Mouse (Mus musculus): ENCODE measurements around the gene Cyth4. TPM values are rescaled to one million over a fixed set of nuclear protein-coding genes. Genes with fewer than 3 reads are reported as not detected.

Gene Cyth4
- polyA plus RNA-seq, 1 experiment from 2014 or later: 7.7 TPM

GRCm38 (mm10) chr15:78564764-78565435, 31.9 kb upstream of the Cyth4 start:
- no peaks in the 10 kb centered on the region for H3K27me3 ChIP-seq
- H3K4me2 ChIP-seq: no peak overlapping the region
- ATAC-seq (ENCODE audit: low read depth): no peak
- H3K9ac ChIP-seq: no peak overlapping the region
- H3K36me3 ChIP-seq: no peaks in the 10 kb centered on the region
- no peak overlapping the region for H3K4me3 ChIP-seq
- no peaks in the 10 kb centered on the region for H3K4me1 ChIP-seq (replicated peaks)
- no peak overlapping the region for H3K27ac ChIP-seq (replicated peaks)
- no peaks in the 10 kb centered on the region for H3K9me3 ChIP-seq
- 76% methylated on average over 11 of the region's 11 CpGs for WGBS

DNA sequence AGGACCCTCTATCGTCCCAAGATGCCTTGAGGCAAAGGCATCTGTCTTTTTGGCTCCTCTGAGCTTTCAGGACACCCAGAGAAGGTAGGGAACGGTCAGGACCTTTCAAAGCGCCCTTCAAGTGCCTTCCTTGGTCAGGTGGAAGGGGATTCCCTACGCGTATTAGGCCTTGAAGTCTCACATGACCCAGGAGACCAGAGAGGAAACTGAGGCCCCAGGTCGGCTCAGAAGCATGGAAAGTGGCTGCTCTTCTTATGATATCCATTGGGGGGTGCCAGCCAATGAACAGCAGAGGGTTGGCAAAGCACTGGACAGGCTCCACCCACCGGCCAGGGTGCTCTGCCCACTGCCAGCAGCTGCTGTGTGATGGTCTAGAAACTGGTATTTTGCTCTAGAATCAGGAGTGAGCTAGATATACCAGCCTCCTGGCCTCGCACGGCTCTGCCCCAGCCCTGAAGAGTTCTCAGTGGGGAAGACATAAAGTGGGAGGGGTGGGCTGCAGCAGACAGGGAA, 29.2 kb upstream of the Cyth4 start:
- ATAC-seq (ENCODE audit: low read depth): no peak

GRCm38 (mm10) chr15:78570170-78570569, 26.7 kb upstream of the Cyth4 start:
- WGBS: 96% methylated on average over 5 of the region's 5 CpGs
- no peak overlapping the region for H3K4me2 ChIP-seq
- H3K36me3 ChIP-seq: no peaks in the 10 kb centered on the region
- H3K27ac ChIP-seq (replicated peaks): no peak overlapping the region
- H3K4me1 ChIP-seq (replicated peaks): no peaks in the 10 kb centered on the region
- no peak overlapping the region for H3K9ac ChIP-seq
- no peak for ATAC-seq (ENCODE audit: low read depth)
- H3K9me3 ChIP-seq: no peaks in the 10 kb centered on the region
- no peak overlapping the region for H3K4me3 ChIP-seq
- H3K27me3 ChIP-seq: no peaks in the 10 kb centered on the region

More for the DNA sequence above, 29.2 kb upstream of the Cyth4 start:
- H3K9ac ChIP-seq: no peak overlapping the region
- no peaks in the 10 kb centered on the region for H3K27me3 ChIP-seq
- no peak overlapping the region for H3K4me3 ChIP-seq
- WGBS: 76% methylated on average over 9 of the region's 9 CpGs
- H3K27ac ChIP-seq (replicated peaks): no peak overlapping the region
- no peaks in the 10 kb centered on the region for H3K9me3 ChIP-seq
- no peaks in the 10 kb centered on the region for H3K4me1 ChIP-seq (replicated peaks)
- H3K36me3 ChIP-seq: no peaks in the 10 kb centered on the region
- no peak overlapping the region for H3K4me2 ChIP-seq

- ATAC-seq (ENCODE audit: low read depth): no peak
- peaks cover 3% of the 10 kb centered on the region; the same call in 1 of the 2 replicates for H3K27me3 ChIP-seq
- no peak overlapping the region for H3K4me2 ChIP-seq
- H3K27ac ChIP-seq (replicated peaks): no peak overlapping the region
- no peak overlapping the region for H3K4me3 ChIP-seq
- H3K36me3 ChIP-seq: no peaks in the 10 kb centered on the region
- H3K9me3 ChIP-seq: no peaks in the 10 kb centered on the region
- no peaks in the 10 kb centered on the region for H3K4me1 ChIP-seq (replicated peaks)
- no peak overlapping the region for H3K9ac ChIP-seq
- WGBS: 70% methylated on average over 16 of the region's 16 CpGs
Measured at GRCm38 (mm10) chr15:78571554-78572269, 25.1 kb upstream of the Cyth4 start.

DNA sequence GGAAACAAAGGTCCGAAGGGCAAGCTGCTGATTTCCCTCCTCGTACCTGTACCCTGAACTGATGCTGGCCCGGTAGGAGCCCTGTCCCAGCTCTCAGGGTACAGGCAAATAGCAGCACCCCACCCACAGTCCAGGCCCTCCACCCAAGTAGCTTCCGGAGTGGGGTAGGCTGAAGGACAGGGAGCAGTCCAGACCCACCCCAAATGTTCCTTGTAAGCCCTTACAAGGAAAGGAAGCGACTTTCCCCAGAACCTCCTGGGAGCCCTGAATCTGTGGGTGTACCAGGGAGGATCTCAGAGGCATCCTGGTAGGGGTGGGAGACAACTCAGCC, 24.6 kb upstream of the Cyth4 start:
- no peak overlapping the region for H3K4me2 ChIP-seq
- H3K36me3 ChIP-seq: no peaks in the 10 kb centered on the region
- no peak overlapping the region for H3K27ac ChIP-seq (replicated peaks)
- H3K9ac ChIP-seq: no peak overlapping the region
- ATAC-seq (ENCODE audit: low read depth): no peak
- no peaks in the 10 kb centered on the region for H3K9me3 ChIP-seq
- H3K4me3 ChIP-seq: no peak overlapping the region
- no peaks in the 10 kb centered on the region for H3K4me1 ChIP-seq (replicated peaks)
- WGBS: 91% methylated on average over 5 of the region's 5 CpGs
- H3K27me3 ChIP-seq: peaks cover 3% of the 10 kb centered on the region; the same call in 1 of the 2 replicates

DNA sequence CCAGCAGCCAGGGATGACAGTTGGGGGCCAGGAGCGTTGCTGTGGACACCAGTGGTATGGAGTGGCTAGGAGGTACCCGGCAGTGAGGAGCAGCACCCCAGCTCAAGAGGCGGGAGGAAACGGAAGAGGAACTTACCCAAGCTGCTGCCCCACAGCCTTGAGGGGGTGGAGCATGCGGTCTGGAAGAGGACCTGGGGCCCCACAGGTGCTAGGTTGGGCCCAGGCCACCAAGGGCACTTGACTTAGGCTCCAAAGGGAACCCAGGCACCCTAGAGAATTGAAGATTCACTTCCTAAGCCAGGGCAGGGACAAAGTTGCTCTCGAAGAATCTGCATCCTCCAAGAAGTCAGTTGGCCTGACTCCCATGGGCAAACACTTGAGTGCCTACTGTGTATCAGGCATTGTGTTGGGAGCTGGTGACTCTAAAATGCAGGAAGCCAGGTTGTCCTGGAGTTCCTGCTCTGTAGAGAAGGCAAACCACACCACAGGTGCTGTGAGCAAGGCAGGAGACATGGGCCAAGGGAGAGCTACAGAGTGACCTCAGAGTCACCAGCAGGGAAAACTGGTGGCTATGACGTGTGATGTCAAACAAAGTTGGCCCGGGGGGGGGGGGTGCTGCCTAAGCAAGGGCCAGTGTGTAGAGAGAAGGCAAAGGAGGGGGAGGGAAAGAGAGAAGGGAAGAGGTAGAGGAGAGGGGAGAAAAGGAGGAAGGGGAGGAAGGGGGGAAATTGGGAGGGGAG, 24.0 kb upstream of the Cyth4 start, which contains the start of gene Rac2:
TSS of gene Rac2 (minus strand) at position 126 of the 740 bp plus-strand sequence.
- no peak for ATAC-seq (ENCODE audit: low read depth)
- no peaks in the 10 kb centered on the region for H3K9me3 ChIP-seq
- 88% methylated on average over 8 of the region's 8 CpGs for WGBS
- no peak within 1 kb of the TSS for H3K27ac ChIP-seq (replicated peaks)
- no peaks in the 10 kb centered on the region for H3K4me1 ChIP-seq (replicated peaks)
- H3K27me3 ChIP-seq: peaks cover 3% of the 10 kb centered on the region; the same call in 1 of the 2 replicates
- no peaks in the 10 kb centered on the region for H3K36me3 ChIP-seq
- H3K9ac ChIP-seq: no peak within 1 kb of the TSS
- H3K4me2 ChIP-seq: no peak within 1 kb of the TSS
- no peak within 1 kb of the TSS for H3K4me3 ChIP-seq

DNA sequence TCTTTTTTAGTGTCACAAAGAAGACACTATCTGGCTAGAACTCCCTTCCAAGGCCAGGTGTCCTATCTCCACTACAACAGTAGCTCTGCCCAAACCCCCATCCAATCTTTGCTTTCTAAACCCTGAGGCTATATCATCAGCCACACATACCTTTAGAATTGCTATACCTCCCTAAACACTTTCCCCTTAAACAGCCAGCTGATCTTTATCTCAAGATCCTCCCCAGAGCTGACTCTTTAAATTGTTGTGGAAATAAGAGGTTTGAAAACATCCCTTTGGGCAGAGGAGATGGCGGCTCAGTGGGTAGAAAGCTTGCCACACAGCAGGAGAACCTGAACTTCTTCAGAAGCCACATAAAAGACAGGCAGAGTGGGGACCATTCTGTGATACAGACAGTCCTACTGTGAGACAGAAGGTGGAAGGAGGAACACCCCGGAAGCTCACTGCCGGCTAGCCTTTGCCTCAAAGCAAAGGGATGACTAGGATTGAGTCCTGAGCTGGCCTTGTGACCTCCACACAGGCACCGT, 20.5 kb upstream of the Cyth4 start:
- no peaks in the 10 kb centered on the region for H3K36me3 ChIP-seq
- H3K9me3 ChIP-seq: no peaks in the 10 kb centered on the region
- H3K27ac ChIP-seq (replicated peaks): no peak overlapping the region
- peaks cover 3% of the 10 kb centered on the region; the same call in 1 of the 2 replicates for H3K27me3 ChIP-seq
- no peak overlapping the region for H3K4me2 ChIP-seq
- H3K9ac ChIP-seq: no peak overlapping the region
- WGBS: 55% methylated on average over 4 of the region's 4 CpGs
- no peak for ATAC-seq (ENCODE audit: low read depth)
- H3K4me3 ChIP-seq: no peak overlapping the region
- H3K4me1 ChIP-seq (replicated peaks): peaks cover 21% of the 10 kb centered on the region

DNA sequence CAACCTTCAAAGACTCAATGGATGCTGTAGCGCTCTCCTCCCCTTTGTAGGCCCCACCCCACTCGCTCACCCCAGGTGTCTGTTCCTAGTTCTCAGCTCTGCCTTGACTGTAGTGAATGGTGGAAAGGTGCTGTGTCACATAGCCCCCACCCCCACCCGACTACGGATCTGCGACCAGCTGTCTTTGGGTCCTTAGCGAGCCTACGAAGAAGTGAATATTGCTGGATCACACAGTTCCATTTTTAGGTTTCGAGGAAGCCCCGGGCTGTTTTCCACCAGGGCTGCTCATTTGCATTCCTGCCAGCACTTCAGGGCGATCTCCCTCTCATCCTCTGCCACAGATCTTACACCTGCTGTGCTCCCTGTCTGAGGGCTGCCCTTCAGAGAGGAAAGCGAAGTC, 13.5 kb upstream of the Cyth4 start:
- Histone ChIP-seq H3K36me3 (no peaks in the 10 kb centered on the region), H3K27me3 (no peaks in the 10 kb centered on the region), H3K4me3 (no peak overlapping the region), H3K27ac (replicated peaks) (no peak overlapping the region), H3K9me3 (peaks cover 5% of the 10 kb centered on the region; the same call in 1 of the 2 replicates), H3K4me1 (replicated peaks) (peaks cover 34% of the 10 kb centered on the region), H3K4me2 (no peak overlapping the region), H3K9ac (no peak overlapping the region)
- 21% methylated on average over 11 of the region's 11 CpGs for WGBS
- ATAC-seq (ENCODE audit: low read depth): no peak

- H3K4me1 ChIP-seq (replicated peaks): peaks cover 22% of the 10 kb centered on the region
- H3K9ac ChIP-seq: no peak overlapping the region
- no peak overlapping the region for H3K4me3 ChIP-seq
- peaks cover 5% of the 10 kb centered on the region; the same call in 1 of the 2 replicates for H3K9me3 ChIP-seq
- no peak overlapping the region for H3K27ac ChIP-seq (replicated peaks)
- H3K4me2 ChIP-seq: no peak overlapping the region
- H3K36me3 ChIP-seq: no peaks in the 10 kb centered on the region
- H3K27me3 ChIP-seq: no peaks in the 10 kb centered on the region
- no peak for ATAC-seq (ENCODE audit: low read depth)
- WGBS: 93% methylated on average over 7 of the region's 7 CpGs
Measured at GRCm38 (mm10) chr15:78585404-78585803, 11.4 kb upstream of the Cyth4 start.

GRCm38 (mm10) chr15:78587050-78587994, 9.5 kb upstream of the Cyth4 start:
- Histone ChIP-seq H3K4me1 (replicated peaks) (peaks cover 9% of the 10 kb centered on the region; the same call in 1 of the 2 replicates), H3K36me3 (no peaks in the 10 kb centered on the region), H3K9ac (no peak overlapping the region), H3K4me3 (no peak overlapping the region), H3K27ac (replicated peaks) (0 out of 2 replicates have a peak overlapping the region, but pooled peaks have one; percentile 5), H3K4me2 (no peak overlapping the region), H3K27me3 (no peaks in the 10 kb centered on the region), H3K9me3 (peaks cover 5% of the 10 kb centered on the region; the same call in 1 of the 2 replicates)
- 53% methylated on average over 18 of the region's 18 CpGs for WGBS
- peak; percentile 85 for ATAC-seq (ENCODE audit: low read depth)

DNA sequence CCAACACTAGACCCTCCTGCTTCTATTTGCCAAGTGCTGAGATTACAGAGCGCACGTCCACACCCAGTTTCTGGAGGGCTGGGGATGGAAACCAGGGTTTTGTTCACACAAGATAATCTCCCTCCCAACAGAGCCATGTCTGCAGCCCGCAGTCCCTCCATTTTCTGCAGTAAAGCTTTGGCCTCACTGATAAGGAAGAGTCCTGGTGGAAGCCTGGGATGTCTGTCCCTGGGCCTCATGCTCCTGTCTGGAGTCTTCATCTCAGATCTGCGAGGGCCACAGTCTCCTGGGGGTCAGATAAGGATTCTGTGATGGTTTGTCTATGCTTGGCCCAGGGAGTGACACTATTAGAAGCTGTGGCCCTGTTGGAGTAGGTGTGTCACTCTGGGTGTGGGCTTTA, 8.8 kb upstream of the Cyth4 start:
- H3K9ac ChIP-seq: no peak overlapping the region
- 87% methylated on average over 4 of the region's 4 CpGs for WGBS
- H3K36me3 ChIP-seq: no peaks in the 10 kb centered on the region
- ATAC-seq (ENCODE audit: low read depth): no peak
- H3K27ac ChIP-seq (replicated peaks): no peak overlapping the region
- H3K27me3 ChIP-seq: no peaks in the 10 kb centered on the region
- peaks cover 5% of the 10 kb centered on the region; the same call in 1 of the 2 replicates for H3K9me3 ChIP-seq
- no peak overlapping the region for H3K4me3 ChIP-seq
- H3K4me1 ChIP-seq (replicated peaks): peaks cover 9% of the 10 kb centered on the region; the same call in 1 of the 2 replicates
- H3K4me2 ChIP-seq: no peak overlapping the region

Measured in neural tube, embryonic 13.5 days (tissue).